Mouse (Mus musculus) testis, postnatal 10 days (tissue): ENCODE measurements around the gene Piezo1.
"Not testable (repeated sequence)": the region's sequence is repeated elsewhere in the genome, so short reads cannot be mapped to it uniquely, and the experiment has no call there.

Experiments
- DNase-seq: peaks from one replicate; pipeline ENCODE4 v3.0.0; 2021; ENCODE audit warnings: low spot score

The Piezo1 gene

DNA sequence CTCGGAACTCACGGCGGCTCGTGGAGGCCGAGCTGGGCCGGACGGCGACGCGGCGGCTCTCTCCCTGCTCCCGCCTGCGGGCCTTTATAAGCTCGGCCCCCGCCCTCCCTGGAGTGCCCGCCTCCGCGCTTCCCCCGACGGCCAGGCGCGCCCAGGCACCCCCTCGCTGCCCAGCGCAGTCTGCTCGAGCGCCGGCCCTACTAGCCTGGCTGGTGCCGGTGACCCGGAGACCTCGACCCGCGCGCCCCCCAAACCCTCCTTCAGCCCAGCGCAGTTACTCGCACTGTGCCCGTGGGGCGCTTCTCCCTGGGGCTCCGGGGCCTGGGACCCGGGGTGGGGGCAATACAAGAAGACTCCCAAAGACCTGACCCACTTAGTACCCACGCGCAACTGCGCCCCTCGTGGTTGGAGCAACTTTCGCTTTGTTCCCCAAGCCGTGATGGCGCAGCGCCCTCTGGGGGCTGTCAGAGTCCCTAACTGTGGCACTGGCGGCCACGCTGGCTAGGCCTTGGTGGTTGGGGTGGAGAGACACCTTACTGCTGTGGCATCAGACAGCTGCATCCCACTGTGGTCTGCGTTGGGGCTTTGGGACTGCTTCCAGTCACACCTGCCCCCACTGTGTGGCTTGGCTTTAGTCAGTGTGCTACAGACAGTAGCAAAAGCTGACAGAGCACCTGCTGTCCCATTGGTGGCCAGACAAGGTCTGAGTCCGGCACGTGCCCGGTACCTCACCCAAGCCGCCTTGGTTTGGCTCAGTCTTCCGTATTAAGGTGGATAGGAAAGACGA lies at the start of gene Piezo1:
Piezo1 (minus strand) TSS at position 65 of the 787 bp plus-strand sequence.
- DNase-seq = peak; percentile 97

DNA sequence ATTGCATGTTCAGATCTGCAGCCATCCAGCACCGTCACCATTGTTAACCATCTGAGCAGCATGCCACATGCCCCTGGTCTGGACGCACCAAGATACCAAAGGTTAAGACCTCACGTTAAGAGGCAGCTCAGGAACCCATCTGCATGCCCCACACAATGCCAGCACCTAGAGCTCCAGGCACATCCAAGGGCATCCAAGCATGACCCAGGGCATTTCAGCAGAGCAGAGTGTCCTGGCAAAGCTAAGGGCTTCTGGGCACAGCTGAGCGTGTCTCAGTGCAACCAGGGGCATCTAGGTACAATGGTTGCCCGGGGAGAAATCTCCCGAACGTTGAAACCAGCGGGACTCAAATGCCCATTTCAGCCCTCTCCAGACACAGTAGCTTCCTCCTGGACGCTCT lies 49.5 kb upstream of the Piezo1 start:
- DNase-seq = no peak

GRCm38 (mm10) chr8:122596031-122596430 lies 44.9 kb upstream of the Piezo1 start:
- DNase-seq = no peak

- DNase-seq = no peak
Measured at GRCm38 (mm10) chr8:122593783-122594507, 42.8 kb upstream of the Piezo1 start.

GRCm38 (mm10) chr8:122593240-122593639 lies 42.1 kb upstream of the Piezo1 start:
- no peak for DNase-seq

DNA sequence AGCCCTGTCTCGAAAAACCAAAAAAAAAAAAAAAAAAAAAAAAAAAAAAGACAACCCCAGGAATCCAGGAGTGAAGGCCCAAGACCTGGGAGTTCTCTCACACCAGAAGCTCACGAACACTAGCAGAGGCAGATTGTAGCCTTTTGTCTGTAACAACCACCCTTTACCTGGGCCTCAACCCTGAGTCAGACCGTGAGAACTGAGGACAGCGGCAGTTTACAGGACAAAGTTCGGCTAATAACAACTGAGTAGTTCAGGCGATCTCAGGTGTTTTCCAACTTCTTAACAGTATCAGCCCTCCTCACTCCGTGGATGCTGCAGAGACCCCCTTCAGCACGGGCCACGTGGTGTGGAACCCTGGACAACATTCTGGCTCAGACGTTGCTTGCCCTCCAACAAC lies 35.6 kb upstream of the Piezo1 start:
- no peak for DNase-seq

DNA sequence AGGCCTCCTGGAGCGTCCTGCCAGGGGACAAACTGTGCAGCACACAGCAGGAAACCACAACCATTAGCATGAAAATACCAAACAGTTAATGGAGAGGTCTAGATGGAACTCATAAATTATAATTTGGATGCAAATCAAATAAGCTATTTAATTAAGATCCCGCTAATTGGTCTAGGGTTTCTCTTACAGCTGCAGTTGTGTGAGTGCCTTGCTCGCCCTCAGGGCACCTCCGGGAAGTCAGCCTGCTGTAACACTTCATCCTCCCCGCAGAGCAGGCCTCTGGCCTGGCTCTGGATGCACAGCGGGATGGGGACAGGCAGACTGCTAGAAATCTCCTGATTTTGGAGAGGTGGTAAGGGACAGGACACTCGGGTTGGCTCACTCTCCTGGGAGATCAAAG lies 35.0 kb upstream of the Piezo1 start:
- DNase-seq = no peak

GRCm38 (mm10) chr8:122585411-122585891 lies 34.3 kb upstream of the Piezo1 start:
- no peak for DNase-seq

GRCm38 (mm10) chr8:122584981-122585380 lies 33.9 kb upstream of the Piezo1 start:
- no peak for DNase-seq

GRCm38 (mm10) chr8:122580926-122581325 lies 29.8 kb upstream of the Piezo1 start:
- no peak for DNase-seq

DNA sequence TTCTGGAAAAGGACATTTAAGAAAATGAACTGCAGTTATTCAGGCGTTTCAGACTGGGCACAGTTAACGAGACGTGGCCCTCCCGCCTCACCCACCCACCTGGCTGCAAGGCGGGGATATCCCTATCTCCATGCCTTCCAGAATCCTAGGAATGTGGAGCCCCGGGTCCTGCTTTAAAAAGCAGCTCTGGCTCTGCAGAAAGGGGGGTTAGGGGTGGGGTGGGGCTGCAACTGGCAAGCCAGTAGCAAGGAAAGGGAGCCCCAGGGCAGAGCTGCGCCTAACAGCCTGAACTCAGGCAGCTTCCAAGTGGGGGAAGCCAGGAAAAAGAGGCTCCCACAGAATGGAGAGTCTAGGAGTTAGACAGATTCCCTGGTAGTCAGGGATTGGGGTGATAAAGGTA lies 28.1 kb upstream of the Piezo1 start:
- no peak for DNase-seq

DNA sequence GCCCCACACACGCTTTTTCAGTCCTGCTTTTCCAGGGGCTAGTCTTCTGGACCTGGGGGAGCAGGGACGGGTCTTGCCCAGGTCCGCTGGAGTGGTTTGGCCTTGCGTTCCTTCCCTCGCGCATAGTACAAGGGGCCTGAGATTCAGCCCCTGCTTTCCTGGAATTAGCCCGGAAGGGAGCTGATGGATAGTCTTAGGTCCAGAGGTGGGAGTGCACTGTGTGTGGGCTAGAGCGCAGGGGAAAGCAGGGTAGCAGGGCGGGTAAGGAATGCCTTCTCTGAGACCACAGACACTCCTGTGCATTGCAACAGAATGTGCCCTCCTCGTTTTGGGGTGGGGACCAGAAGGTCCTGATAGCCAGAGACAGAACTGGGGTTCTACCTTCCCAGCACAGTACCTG lies 26.0 kb upstream of the Piezo1 start:
- DNase-seq = no peak

DNA sequence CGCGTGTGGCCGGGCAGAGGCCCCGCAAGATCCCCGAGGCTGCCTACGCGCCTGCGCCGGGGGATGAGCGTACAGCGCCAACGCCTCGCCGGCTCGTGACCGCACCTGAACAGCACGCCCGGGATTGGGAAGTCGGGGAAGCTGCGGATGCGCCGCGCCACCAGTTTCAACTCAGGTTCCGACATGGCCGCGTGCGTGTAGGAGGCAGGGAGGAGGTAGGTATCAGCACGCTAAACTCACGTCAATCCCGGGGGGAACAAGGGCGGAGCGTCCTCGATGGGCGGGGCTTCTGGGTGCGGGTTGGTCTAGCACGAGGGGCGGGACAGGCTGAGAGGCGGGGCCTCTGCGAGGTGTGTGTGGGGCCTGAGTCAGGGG lies 25.5 kb upstream of the Piezo1 start, which contains the start of gene Aprt:
Aprt (minus strand) TSS at position 262 of the 375 bp plus-strand sequence.
- peak; percentile 97 for DNase-seq

- DNase-seq = no peak
Measured at GRCm38 (mm10) chr8:122575735-122576647, 24.9 kb upstream of the Piezo1 start.

DNA sequence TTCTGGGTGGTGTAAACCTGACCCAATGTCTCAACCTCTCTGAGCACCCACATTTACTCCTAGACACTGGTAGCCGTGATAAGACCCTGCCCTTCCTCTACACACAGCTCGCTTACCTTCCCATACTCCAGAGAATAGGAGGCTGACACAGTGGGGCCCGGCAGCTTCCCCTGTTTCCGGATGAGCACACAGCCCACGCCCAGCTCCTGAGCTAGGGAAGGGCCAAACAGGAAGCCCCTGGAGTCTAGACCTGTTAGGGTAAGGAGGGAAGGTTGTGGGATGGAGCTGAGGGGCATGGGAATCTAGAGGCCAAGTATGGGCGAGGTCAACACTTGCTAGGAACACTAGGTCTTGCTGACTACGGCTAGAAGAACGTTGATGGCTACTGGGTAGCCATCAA lies 24.2 kb upstream of the Piezo1 start:
- DNase-seq = no peak

GRCm38 (mm10) chr8:122574667-122575251 lies 23.6 kb upstream of the Piezo1 start:
- DNase-seq = no peak

GRCm38 (mm10) chr8:122574264-122574663 lies 23.1 kb upstream of the Piezo1 start:
- no peak for DNase-seq

DNA sequence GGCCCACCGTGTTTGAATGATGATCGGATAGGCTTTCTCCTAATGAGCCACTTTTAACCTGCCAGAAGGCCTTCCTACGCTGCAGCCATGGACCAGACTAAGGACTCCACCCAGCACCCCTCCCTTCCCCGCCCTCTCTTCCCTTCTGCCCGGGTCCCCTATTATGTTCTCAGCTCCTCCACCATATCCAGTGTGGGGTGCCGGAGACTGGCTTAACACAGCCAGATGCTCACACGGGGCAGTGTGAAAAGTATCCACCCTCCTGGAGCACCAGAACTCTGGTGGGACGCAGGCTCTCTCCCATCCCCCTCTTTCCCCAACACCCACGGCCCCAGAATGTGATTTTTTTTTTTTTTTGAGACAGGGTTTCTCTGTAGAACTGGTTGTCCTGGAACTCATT lies 22.4 kb upstream of the Piezo1 start:
- DNase-seq = no peak

GRCm38 (mm10) chr8:122573176-122573575 lies 22.0 kb upstream of the Piezo1 start:
- not testable (repeated sequence) for DNase-seq

GRCm38 (mm10) chr8:122572751-122573150 lies 21.6 kb upstream of the Piezo1 start:
- no peak for DNase-seq

GRCm38 (mm10) chr8:122571750-122572267 lies 20.7 kb upstream of the Piezo1 start:
- no peak for DNase-seq

DNA sequence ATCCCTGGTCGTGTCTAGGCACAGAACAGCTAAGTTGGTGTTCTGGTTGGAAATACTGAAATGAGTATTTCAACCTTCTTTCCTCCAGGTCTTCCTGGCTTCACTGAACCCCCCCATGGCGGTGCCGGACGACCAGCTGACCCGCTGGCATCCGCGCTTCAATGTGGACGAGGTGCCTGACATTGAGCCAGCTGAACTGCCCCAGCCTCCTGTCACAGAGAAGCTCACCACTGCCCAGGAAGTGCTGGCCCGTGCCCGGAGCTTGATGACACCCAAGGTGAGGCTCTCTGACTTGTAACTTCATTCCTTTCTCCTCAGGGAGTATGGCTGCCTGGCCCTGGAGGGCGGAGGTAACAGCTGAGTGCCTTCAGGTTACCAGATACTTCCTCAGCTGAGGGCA lies 20.0 kb upstream of the Piezo1 start:
- no peak for DNase-seq
